Mouse (Mus musculus) hindbrain, embryonic 16.5 days (tissue): ENCODE measurements at regions not wholly inside any gene's neighbourhood (a gene's known extent, or its start where the extent isn't known, plus 50 kb on each side); places are given as distances from the start of the nearest gene placed in this dataset.

Source experiments
- ATAC-seq: fragments of 200-750 bp; cut with Nextera tagmentation; 2 replicates; pipeline ENCODE4 v1.8.0; 2017; ENCODE audit warnings: moderate TSS enrichment, moderate library complexity
- H3K27ac ChIP-seq: fragments of 300-500 bp; sonication (generic); 2 replicates; pipeline ENCODE4 v1.5.1; 2014; ENCODE audit warnings: low read depth, mild to moderate bottlenecking, control low read depth, low read length, moderate library complexity
- H3K27me3 ChIP-seq: fragments of 300-500 bp; sonication (generic); replicated peaks from 2 replicates; pipeline ENCODE4 v1.6.1; 2014; ENCODE audit warnings: low read length; ENCODE audit not compliant: control insufficient read depth, insufficient read depth
- H3K36me3 ChIP-seq: fragments of 300-500 bp; sonication (generic); 2 replicates; pipeline ENCODE4 v1.6.1; 2014; ENCODE audit warnings: mild to moderate bottlenecking, low read length, moderate library complexity, mixed read lengths; ENCODE audit not compliant: control insufficient read depth, insufficient read depth
- H3K4me1 ChIP-seq: fragments of 300-500 bp; sonication (generic); 2 replicates; pipeline ENCODE4 v1.6.1; 2014; ENCODE audit warnings: low read depth, low read length; ENCODE audit not compliant: control insufficient read depth, insufficient read depth
- H3K4me2 ChIP-seq: fragments of 300-500 bp; sonication (generic); 2 replicates; pipeline ENCODE4 v1.6.1; 2014; ENCODE audit warnings: mild to moderate bottlenecking, low read length, control low read depth, moderate library complexity
- H3K4me3 ChIP-seq: fragments of 300-500 bp; sonication (generic); 2 replicates; pipeline ENCODE4 v1.5.1; 2014; ENCODE audit warnings: mild to moderate bottlenecking, low read length, control low read depth, moderate library complexity
- H3K9ac ChIP-seq: fragments of 300-500 bp; sonication (generic); 2 replicates; pipeline ENCODE4 v1.6.1; 2014; ENCODE audit warnings: low read depth, mild to moderate bottlenecking, control low read depth, low read length, moderate library complexity
- H3K9me3 ChIP-seq: fragments of 300-500 bp; sonication (generic); 2 replicates; pipeline ENCODE4 v1.6.1; 2014; ENCODE audit warnings: mild to moderate bottlenecking, low read length, moderate library complexity; ENCODE audit not compliant: control insufficient read depth
- WGBS: fragments of 180-500 bp; shearing (Covaris S2); extraction: QIAGEN DNeasy Blood & Tissue Kit; methylation state at CpG from one replicate; pipeline ENCODE4 v1.1.7; 2014; 5-methylcytosine and 5-hydroxymethylcytosine counted together

GRCm38 (mm10) chr7:133370542-133370941 lies 231.4 kb downstream of the Tex36 start:
- Histone ChIP-seq H3K9me3 (no peaks in the 10 kb centered on the region), H3K27me3 (no peaks in the 10 kb centered on the region), H3K4me2 (no peak overlapping the region), H3K27ac (no peak overlapping the region), H3K4me1 (no peaks in the 10 kb centered on the region), H3K9ac (no peak overlapping the region), H3K36me3 (no peaks in the 10 kb centered on the region), H3K4me3 (no peak overlapping the region)
- ATAC-seq = no peak
- WGBS = 94% methylated on average over 5 of the region's 5 CpGs

- no peak overlapping the region for H3K4me2 ChIP-seq
- no peaks in the 10 kb centered on the region for H3K36me3 ChIP-seq
- no peaks in the 10 kb centered on the region for H3K27me3 ChIP-seq
- H3K9me3 ChIP-seq = no peaks in the 10 kb centered on the region
- no peaks in the 10 kb centered on the region for H3K4me1 ChIP-seq
- no peak overlapping the region for H3K9ac ChIP-seq
- 20% methylated on average over 4 of the region's 4 CpGs for WGBS
- H3K4me3 ChIP-seq = no peak overlapping the region
- H3K27ac ChIP-seq = no peak overlapping the region
- ATAC-seq = no peak
Observed at GRCm38 (mm10) chr7:133364601-133365000, 237.4 kb downstream of the Tex36 start.

DNA sequence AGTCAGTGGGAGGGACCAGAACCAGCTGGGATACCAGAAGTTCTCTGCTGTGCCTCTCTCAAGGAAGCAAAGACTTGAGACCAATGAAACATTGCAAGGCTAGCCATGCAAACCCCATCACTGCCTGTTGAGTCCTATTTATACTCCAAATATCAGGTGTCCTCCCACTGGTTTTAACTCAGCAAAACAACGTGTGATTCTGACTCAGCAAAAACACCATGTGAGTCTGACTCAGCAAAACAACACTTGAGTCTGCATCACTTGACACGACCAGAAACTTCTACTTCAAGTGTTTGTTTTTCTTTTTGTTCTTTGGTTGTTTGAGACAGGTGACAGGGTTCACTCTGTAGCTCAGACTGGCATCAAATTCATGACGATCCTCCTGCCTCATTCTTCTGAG lies 204.6 kb upstream of the Ctbp2 start:
- Histone ChIP-seq H3K27me3 (no peaks in the 10 kb centered on the region), H3K4me2 (no peak overlapping the region), H3K36me3 (no peaks in the 10 kb centered on the region), H3K4me1 (no peaks in the 10 kb centered on the region), H3K4me3 (no peak overlapping the region), H3K9me3 (no peaks in the 10 kb centered on the region), H3K9ac (no peak overlapping the region), H3K27ac (no peak overlapping the region)
- 73% methylated on average over 3 of the region's 3 CpGs for WGBS
- no peak for ATAC-seq

GRCm38 (mm10) chr7:133325548-133326190 lies 201.5 kb upstream of the Ctbp2 start:
- H3K9me3 ChIP-seq = no peaks in the 10 kb centered on the region
- no peaks in the 10 kb centered on the region for H3K4me1 ChIP-seq
- H3K27me3 ChIP-seq = no peaks in the 10 kb centered on the region
- H3K4me2 ChIP-seq = no peak overlapping the region
- no peak overlapping the region for H3K9ac ChIP-seq
- H3K4me3 ChIP-seq = no peak overlapping the region
- 88% methylated on average over 7 of the region's 7 CpGs for WGBS
- no peaks in the 10 kb centered on the region for H3K36me3 ChIP-seq
- ATAC-seq = no peak
- H3K27ac ChIP-seq = no peak overlapping the region

- no peak overlapping the region for H3K27ac ChIP-seq
- no peak for ATAC-seq
- no peaks in the 10 kb centered on the region for H3K27me3 ChIP-seq
- WGBS = 80% methylated on average over 3 of the region's 3 CpGs
- no peak overlapping the region for H3K9ac ChIP-seq
- H3K4me2 ChIP-seq = no peak overlapping the region
- H3K4me3 ChIP-seq = no peak overlapping the region
- no peaks in the 10 kb centered on the region for H3K36me3 ChIP-seq
- no peaks in the 10 kb centered on the region for H3K4me1 ChIP-seq
- H3K9me3 ChIP-seq = 0 out of 2 replicates have a peak, but pooled peaks cover 2% of the 10 kb centered on the region
Observed at GRCm38 (mm10) chr7:133323955-133324354, 199.8 kb upstream of the Ctbp2 start.

DNA sequence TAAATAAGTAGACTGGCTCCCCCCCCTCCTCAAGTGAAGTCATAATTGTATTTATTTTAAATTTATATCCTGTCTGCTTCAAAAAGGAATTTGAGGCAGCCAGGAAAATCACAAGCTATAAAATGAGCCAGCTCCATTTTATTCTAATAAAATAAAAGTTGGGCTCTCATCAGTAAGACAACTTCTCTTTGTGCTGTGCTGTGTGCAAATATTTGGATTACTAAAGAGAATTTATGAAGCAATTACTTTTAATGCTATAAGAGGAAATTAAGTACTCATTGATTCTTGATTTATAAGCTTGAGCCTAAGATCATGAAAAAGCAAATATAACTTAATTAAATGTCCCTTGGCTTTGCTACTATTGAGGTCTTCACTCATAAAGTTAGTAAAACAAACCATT lies 193.4 kb upstream of the Ctbp2 start:
- Histone ChIP-seq H3K36me3 (no peaks in the 10 kb centered on the region), H3K4me2 (no peak overlapping the region)
- ATAC-seq = no peak

DNA sequence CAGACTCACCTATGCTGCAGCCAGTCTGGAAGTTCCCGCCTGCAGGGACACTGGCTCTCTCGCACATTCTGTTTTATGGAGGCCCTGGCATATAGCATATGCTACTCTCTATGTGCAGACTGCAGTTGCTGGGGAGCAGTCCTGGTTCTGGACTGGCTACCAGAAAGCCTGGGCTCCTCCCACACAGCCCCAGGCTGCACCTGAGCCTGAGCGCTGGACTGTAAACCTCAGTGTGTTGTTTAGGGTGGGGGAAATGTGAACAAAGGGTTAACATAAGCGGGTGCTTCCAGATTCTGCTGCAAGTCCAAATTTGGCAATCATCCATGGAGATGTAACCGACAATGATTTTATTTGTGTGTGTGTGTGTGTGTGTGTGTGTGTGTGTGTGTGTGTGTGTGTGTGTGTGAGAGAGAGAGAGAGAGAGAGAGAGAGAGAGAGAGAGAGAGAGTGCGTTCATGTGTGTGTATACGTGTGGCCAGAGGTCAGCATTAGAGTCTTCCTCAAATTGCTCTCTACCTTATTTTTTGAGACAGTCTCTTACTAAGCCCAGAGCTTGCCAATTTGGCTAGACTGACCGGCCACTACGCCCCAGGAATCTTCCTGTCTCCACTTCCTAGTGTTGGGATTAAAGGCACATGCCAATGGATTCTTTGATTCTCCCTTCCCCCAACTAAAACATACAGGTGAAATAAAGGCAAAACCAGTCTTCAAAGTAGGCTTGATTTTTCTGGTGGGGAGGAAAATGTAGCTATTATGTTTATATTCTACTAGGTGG lies 192.7 kb upstream of the Ctbp2 start:
- no peak overlapping the region for H3K4me3 ChIP-seq
- H3K4me1 ChIP-seq = peaks cover 4% of the 10 kb centered on the region
- no peak overlapping the region for H3K9ac ChIP-seq
- WGBS = 62% methylated on average over 9 of the region's 9 CpGs
- H3K27me3 ChIP-seq = no peaks in the 10 kb centered on the region
- no peak overlapping the region for H3K27ac ChIP-seq
- no peaks in the 10 kb centered on the region for H3K36me3 ChIP-seq
- no peak overlapping the region for H3K4me2 ChIP-seq
- no peak for ATAC-seq
- peaks cover 2% of the 10 kb centered on the region; the same call in 1 of the 2 replicates for H3K9me3 ChIP-seq

More for the DNA sequence above, 193.4 kb upstream of the Ctbp2 start:
- peaks cover 2% of the 10 kb centered on the region; the same call in 1 of the 2 replicates for H3K9me3 ChIP-seq
- H3K4me1 ChIP-seq = peaks cover 4% of the 10 kb centered on the region
- no peak overlapping the region for H3K9ac ChIP-seq
- H3K27me3 ChIP-seq = no peaks in the 10 kb centered on the region
- no peak overlapping the region for H3K4me3 ChIP-seq
- H3K27ac ChIP-seq = no peak overlapping the region

DNA sequence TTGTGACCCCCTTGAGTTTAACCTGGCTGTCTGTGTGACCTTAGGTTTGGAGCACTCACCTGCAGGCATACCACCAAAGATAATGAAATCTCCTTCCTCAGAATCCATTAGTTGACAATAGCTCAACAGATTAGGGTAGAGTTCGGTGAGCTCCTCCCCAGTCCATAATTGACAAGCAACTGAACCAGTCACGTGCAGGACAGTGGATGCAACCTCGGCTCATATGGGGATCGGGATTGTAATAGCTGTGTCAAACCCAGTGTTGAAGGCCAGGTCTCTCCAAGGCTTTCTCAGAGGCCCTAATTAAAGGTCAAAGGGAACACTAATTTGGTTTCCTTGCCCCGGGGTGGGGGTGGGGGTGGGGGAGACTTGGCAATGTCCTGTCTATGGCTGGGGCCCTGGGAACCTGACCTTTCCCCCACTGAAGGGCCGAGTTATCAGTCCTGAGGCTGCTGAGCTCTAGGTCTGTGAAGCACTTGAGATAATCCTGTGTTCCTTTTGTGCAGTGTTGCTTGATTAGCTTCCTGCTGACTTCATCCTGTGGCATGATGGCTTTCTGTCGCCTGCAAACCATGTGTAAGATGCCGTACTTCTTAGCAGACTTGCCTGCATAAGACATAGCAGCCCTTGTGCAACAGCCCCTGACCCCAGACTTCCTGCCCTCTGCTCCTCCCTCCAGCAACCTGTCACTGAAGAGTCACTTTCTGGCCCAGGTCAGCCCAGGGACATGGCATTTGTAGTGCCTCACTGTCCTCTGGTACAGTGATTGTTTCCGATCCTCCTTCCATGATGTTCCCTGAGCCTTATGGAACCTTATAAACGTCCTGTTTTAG lies 191.3 kb upstream of the Ctbp2 start:
- H3K4me3 ChIP-seq = no peak overlapping the region
- no peaks in the 10 kb centered on the region for H3K36me3 ChIP-seq
- WGBS = 60% methylated on average over 10 of the region's 10 CpGs
- no peak overlapping the region for H3K9ac ChIP-seq
- H3K27ac ChIP-seq = no peak overlapping the region
- H3K27me3 ChIP-seq = no peaks in the 10 kb centered on the region
- H3K4me1 ChIP-seq = peaks cover 4% of the 10 kb centered on the region
- no peak overlapping the region for H3K4me2 ChIP-seq
- no peak for ATAC-seq
- peaks cover 2% of the 10 kb centered on the region; the same call in 1 of the 2 replicates for H3K9me3 ChIP-seq

DNA sequence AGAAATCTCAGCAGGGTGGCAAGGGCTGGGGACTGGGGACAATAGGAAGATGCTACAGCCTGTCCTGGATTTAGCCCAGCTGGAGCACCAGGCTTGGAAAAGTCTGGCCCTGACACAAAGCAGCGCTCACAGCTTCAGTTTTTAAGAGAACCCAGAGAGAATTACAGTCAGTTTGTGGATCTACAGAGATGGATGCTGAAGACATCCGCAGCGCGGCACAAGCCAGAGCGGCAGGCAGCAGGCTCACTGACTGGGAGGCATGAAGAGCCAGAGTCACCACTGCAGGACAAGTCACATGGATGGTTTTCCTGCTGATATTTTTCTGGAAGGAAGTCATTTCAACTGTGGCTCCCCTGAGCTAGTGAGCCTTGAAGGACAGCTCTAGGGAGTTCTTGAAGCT lies 189.0 kb upstream of the Ctbp2 start:
- no peak overlapping the region for H3K4me3 ChIP-seq
- no peaks in the 10 kb centered on the region for H3K27me3 ChIP-seq
- no peak for ATAC-seq
- no peak overlapping the region for H3K9ac ChIP-seq
- no peaks in the 10 kb centered on the region; the same call in 1 of the 2 replicates for H3K9me3 ChIP-seq
- no peaks in the 10 kb centered on the region for H3K36me3 ChIP-seq
- 24% methylated on average over 5 of the region's 5 CpGs for WGBS
- H3K27ac ChIP-seq = no peak overlapping the region; the same call in 1 of the 2 replicates
- peaks cover 4% of the 10 kb centered on the region for H3K4me1 ChIP-seq
- H3K4me2 ChIP-seq = no peak overlapping the region
